Mouse (Mus musculus): ENCODE results near the gene Tsfm. TPM values are rescaled to one million over a fixed set of nuclear protein-coding genes. Genes with fewer than 3 reads are reported as not detected.

The Tsfm gene
- polyA plus RNA-seq, 1 experiment from 2014 or later = 65.3 TPM

DNA sequence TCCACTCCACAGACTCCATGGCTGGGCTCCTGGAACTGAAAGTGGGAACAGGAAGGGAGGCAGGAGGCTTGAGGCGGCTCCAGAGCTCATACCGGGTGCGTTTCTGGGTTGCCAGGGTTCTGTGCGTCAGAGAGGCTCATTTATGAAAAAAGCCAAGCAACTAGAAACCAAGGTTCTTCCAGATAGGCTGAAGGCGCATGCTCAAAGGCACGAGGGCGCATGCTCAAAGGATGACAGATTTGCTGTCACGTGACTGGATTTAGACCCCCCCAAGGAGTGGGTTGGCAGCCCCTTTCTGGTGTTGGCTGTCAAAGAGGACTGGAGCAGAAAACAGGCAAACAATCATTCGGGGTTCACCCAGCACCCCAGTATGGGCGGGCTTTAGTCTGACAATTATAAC, 68.9 kb downstream of the Tsfm start:
- peaks cover 64% of the 10 kb centered on the region for H3K27me3 ChIP-seq
- no peak overlapping the region for H3K4me3 ChIP-seq

More for the DNA sequence above, 68.9 kb downstream of the Tsfm start:
- Histone ChIP-seq H3K9me3 (replicated peaks) (no peaks in the 10 kb centered on the region), H3K4me1 (peaks cover 25% of the 10 kb centered on the region), H3K4me2 (replicated peaks) (0 out of 2 replicates have a peak overlapping the region, but pooled peaks have one; percentile 6), H3K9ac (no peak overlapping the region), H3K27ac (0 out of 2 replicates have a peak overlapping the region, but pooled peaks have one; percentile 8), H3K36me3 (no peaks in the 10 kb centered on the region)
- no peak for ATAC-seq (ENCODE audit: low FRiP score)
- 58% methylated on average over 10 of the region's 10 CpGs for WGBS

MicroRNAs within 50 kb of the gene (microRNA counts, 519-probe panel; counts per million panel counts)
- microRNA mmu-miR-26a = 2,580 counts per million, percentile 65 among the panel's probes with 10 or more counts
- microRNA mmu-miR-546 = 470 counts per million, percentile 58 among the panel's probes with 10 or more counts

Small RNAs within 50 kb of the gene (microRNA-seq; reads per million reads assigned to microRNA genes)
- gene Mir26a-2 (35.5 reads per million, percentile 35 among the genes with 10 or more reads in this experiment), gene Mir546 (not detected)

Other genes starting within 250 kb of the Tsfm start
- 14.8 and 15.0 TPM in 2 replicates for gene Atp23, start 129.5 kb downstream of the Tsfm start, polyA plus RNA-seq (2016; fragmentation: Nextera tagmentation; extraction: Ambion mirVana)
- gene Ctdsp2, start 52.1 kb downstream of the Tsfm start, polyA plus RNA-seq (2016; fragmentation: Nextera tagmentation; extraction: Ambion mirVana) = 50.5 and 51.1 TPM in 2 replicates
- gene Avil, start 30.1 kb downstream of the Tsfm start, polyA plus RNA-seq (2016; fragmentation: Nextera tagmentation; extraction: Ambion mirVana) = 1.6 and 2.1 TPM in 2 replicates
- gene Mettl1, start 10.6 kb upstream of the Tsfm start, polyA plus RNA-seq (2016; fragmentation: Nextera tagmentation; extraction: Ambion mirVana) = 31.8 and 34.9 TPM in 2 replicates
- gene Eef1akmt3, start 10.7 kb upstream of the Tsfm start, polyA plus RNA-seq (2016; fragmentation: Nextera tagmentation; extraction: Ambion mirVana) = 0.22 and 0.34 TPM in 2 replicates
- gene Cyp27b1, start 17.4 kb upstream of the Tsfm start, polyA plus RNA-seq (2016; fragmentation: Nextera tagmentation; extraction: Ambion mirVana) = 0.25 TPM in 1 of 2 replicates, not detected in the other
- gene March9, start 29.3 kb upstream of the Tsfm start, polyA plus RNA-seq (2016; fragmentation: Nextera tagmentation; extraction: Ambion mirVana) = 5.4 and 6.1 TPM in 2 replicates
- gene Cdk4, start 32.7 kb upstream of the Tsfm start, polyA plus RNA-seq (2016; fragmentation: Nextera tagmentation; extraction: Ambion mirVana) = 1,725 and 1,814 TPM in 2 replicates
- 141 and 148 TPM in 2 replicates for gene Tspan31, start 39.4 kb upstream of the Tsfm start, polyA plus RNA-seq (2016; fragmentation: Nextera tagmentation; extraction: Ambion mirVana)
- gene Agap2, start 44.4 kb upstream of the Tsfm start, polyA plus RNA-seq (2016; fragmentation: Nextera tagmentation; extraction: Ambion mirVana) = 1.7 and 2.0 TPM in 2 replicates
- 118 TPM in 2 replicates for gene Os9, start 90.3 kb upstream of the Tsfm start, polyA plus RNA-seq (2016; fragmentation: Nextera tagmentation; extraction: Ambion mirVana)
- 21.6 and 25.8 TPM in 2 replicates for gene B4galnt1, start 134.4 kb upstream of the Tsfm start, polyA plus RNA-seq (2016; fragmentation: Nextera tagmentation; extraction: Ambion mirVana)
- gene Slc26a10, start 149.8 kb upstream of the Tsfm start, polyA plus RNA-seq (2016; fragmentation: Nextera tagmentation; extraction: Ambion mirVana) = 1.2 and 2.2 TPM in 2 replicates
- gene Arhgef25, start 159.2 kb upstream of the Tsfm start, polyA plus RNA-seq (2016; fragmentation: Nextera tagmentation; extraction: Ambion mirVana) = 52.2 and 61.4 TPM in 2 replicates
- 199 and 203 TPM in 2 replicates for gene Dtx3, start 164.9 kb upstream of the Tsfm start, polyA plus RNA-seq (2016; fragmentation: Nextera tagmentation; extraction: Ambion mirVana)
- gene Pip4k2c, start 180.7 kb upstream of the Tsfm start, polyA plus RNA-seq (2016; fragmentation: Nextera tagmentation; extraction: Ambion mirVana) = 23.2 and 24.9 TPM in 2 replicates
- 70.0 and 76.6 TPM in 2 replicates for gene Kif5a, start 232.5 kb upstream of the Tsfm start, polyA plus RNA-seq (2016; fragmentation: Nextera tagmentation; extraction: Ambion mirVana)
- 234 and 240 TPM in 2 replicates for gene Dctn2, start 235.5 kb upstream of the Tsfm start, polyA plus RNA-seq (2016; fragmentation: Nextera tagmentation; extraction: Ambion mirVana)

All from hindbrain, embryonic 12.5 days (tissue).